Mouse (Mus musculus) splenic B cell, adult 2 months (primary cell): ENCODE data around the gene Spopl.

Source experiments
- DNase-seq: peaks from one replicate; pipeline ENCODE4 v3.0.0-alpha.2; 2011; ENCODE audit warnings: low read depth, low spot score
- H3K27me3 ChIP-seq: 2 replicates; pipeline ENCODE4 v1.6.1; 2012; ENCODE audit warnings: mild to moderate bottlenecking, low read length, moderate library complexity, mixed read lengths; ENCODE audit not compliant: control insufficient read depth, poor library complexity, insufficient read depth, severe bottlenecking
- H3K36me3 ChIP-seq: 2 replicates; pipeline ENCODE4 v1.6.1; 2012; ENCODE audit warnings: mild to moderate bottlenecking, low read length, moderate library complexity, mixed read lengths; ENCODE audit not compliant: control insufficient read depth, poor library complexity, insufficient read depth, severe bottlenecking

Spopl gene

GRCm38 (mm10) chr2:23505141-23505540 lies 66.8 kb downstream of the Spopl start:
- DNase-seq: no peak
- no peaks in the 10 kb centered on the region for H3K27me3 ChIP-seq
- 0 out of 2 replicates have a peak, but pooled peaks cover 2% of the 10 kb centered on the region for H3K36me3 ChIP-seq

GRCm38 (mm10) chr2:23481715-23482114 lies 90.2 kb downstream of the Spopl start:
- no peaks in the 10 kb centered on the region for H3K36me3 ChIP-seq
- no peaks in the 10 kb centered on the region for H3K27me3 ChIP-seq
- no peak for DNase-seq

GRCm38 (mm10) chr2:23467471-23467870 lies 104.4 kb downstream of the Spopl start:
- H3K27me3 ChIP-seq: no peaks in the 10 kb centered on the region
- DNase-seq: no peak
- H3K36me3 ChIP-seq: no peaks in the 10 kb centered on the region

GRCm38 (mm10) chr2:23457452-23457851 lies 114.5 kb downstream of the Spopl start:
- Histone ChIP-seq H3K36me3 (no peaks in the 10 kb centered on the region), H3K27me3 (no peaks in the 10 kb centered on the region)
- no peak for DNase-seq
